Mouse (Mus musculus): ENCODE results near the gene Elmsan1. TPM values are rescaled to one million over a fixed set of nuclear protein-coding genes. Genes with fewer than 3 reads are reported as not detected.

The Elmsan1 gene
- polyA plus RNA-seq, 1 experiment from 2014 or later = 11.1 TPM

DNA sequence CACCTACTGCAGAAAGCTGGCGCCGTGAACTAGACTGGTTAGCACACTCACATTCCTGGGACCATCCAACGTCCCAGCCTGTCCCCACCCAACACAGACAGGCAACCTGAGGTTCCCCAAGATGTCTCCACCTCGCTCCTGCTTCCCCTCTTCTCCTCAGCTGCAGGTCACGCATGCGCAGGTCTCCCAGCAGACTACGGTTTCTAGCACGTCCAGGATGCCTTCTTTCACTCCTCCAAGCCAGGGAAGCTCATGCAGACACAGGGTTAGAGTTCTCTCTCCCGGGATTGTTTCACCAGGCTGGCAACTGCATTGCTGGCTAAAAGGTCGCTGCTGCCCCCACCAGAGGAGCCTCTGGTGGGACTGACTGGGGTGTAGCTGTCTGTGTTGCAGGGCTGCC, 19.8 kb downstream of the Elmsan1 start:
- no peak overlapping the region for H3K27ac ChIP-seq (ENCODE audit: low read length)

DNA sequence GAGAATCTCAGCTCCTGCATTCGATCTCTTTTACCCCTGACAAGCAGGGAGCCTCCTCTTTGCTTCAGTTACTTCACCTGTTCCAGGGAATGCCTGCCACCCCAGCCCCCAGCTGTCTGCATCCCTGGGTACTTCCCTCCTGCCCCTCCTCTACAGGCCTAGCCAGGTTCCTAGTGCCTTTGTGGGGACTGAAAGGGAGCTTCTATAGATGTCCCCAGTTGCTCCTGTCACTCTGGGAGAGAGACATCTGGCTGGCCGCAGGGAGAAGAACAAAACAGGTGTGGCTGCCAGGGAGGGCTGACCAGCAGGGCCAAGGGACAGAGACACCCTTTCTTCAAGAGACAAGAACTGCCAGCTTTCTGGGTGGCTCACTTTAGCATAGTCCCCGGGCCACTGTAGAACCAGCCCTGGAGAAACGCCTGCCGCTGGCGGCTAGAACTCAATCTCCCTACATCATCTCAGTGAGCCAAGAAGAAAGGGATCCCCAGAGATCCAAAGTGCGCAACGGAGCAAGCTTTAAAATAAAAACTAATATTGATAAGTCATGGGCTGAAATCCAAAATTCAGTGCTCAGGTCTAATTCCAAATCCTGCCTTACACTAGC, 20.5 kb downstream of the Elmsan1 start:
- Histone ChIP-seq H3K4me3 (ENCODE audit: low read length) (no peak overlapping the region), H3K4me2 (ENCODE audit: low read depth, low read length) (no peak overlapping the region), H3K27me3 (ENCODE audit: control insufficient read depth, insufficient read depth, low read depth, low read length) (no peaks in the 10 kb centered on the region), H3K9me3 (ENCODE audit: control insufficient read depth, low read length) (no peaks in the 10 kb centered on the region), H3K27ac (ENCODE audit: low read length) (no peak overlapping the region), H3K9ac (ENCODE audit: low read length) (no peak overlapping the region), H3K4me1 (replicated peaks; ENCODE audit: control insufficient read depth, insufficient read depth, low read length) (peaks cover 34% of the 10 kb centered on the region), H3K36me3 (ENCODE audit: control insufficient read depth, insufficient read depth, low read length) (no peaks in the 10 kb centered on the region)
- no peak for ATAC-seq (ENCODE audit: low read depth)
- 59% methylated on average over 8 of the region's 8 CpGs for WGBS

More for the DNA sequence above, 19.8 kb downstream of the Elmsan1 start:
- H3K36me3 ChIP-seq (ENCODE audit: control insufficient read depth, insufficient read depth, low read length) = no peaks in the 10 kb centered on the region
- no peak overlapping the region for H3K4me3 ChIP-seq (ENCODE audit: low read length)
- H3K27me3 ChIP-seq (ENCODE audit: control insufficient read depth, insufficient read depth, low read depth, low read length) = no peaks in the 10 kb centered on the region
- ATAC-seq (ENCODE audit: low read depth) = no peak
- H3K4me1 ChIP-seq (replicated peaks; ENCODE audit: control insufficient read depth, insufficient read depth, low read length) = peaks cover 41% of the 10 kb centered on the region
- H3K9ac ChIP-seq (ENCODE audit: low read length) = no peak overlapping the region
- WGBS = 63% methylated on average over 10 of the region's 10 CpGs
- no peak overlapping the region for H3K4me2 ChIP-seq (ENCODE audit: low read depth, low read length)
- no peaks in the 10 kb centered on the region for H3K9me3 ChIP-seq (ENCODE audit: control insufficient read depth, low read length)

GRCm38 (mm10) chr12:84195195-84195594, 23.5 kb downstream of the Elmsan1 start:
- Histone ChIP-seq H3K36me3 (ENCODE audit: control insufficient read depth, insufficient read depth, low read length) (no peaks in the 10 kb centered on the region), H3K4me1 (replicated peaks; ENCODE audit: control insufficient read depth, insufficient read depth, low read length) (peaks cover 39% of the 10 kb centered on the region), H3K4me3 (ENCODE audit: low read length) (no peak overlapping the region), H3K4me2 (ENCODE audit: low read depth, low read length) (no peak overlapping the region), H3K27ac (ENCODE audit: low read length) (no peak overlapping the region), H3K27me3 (ENCODE audit: control insufficient read depth, insufficient read depth, low read depth, low read length) (no peaks in the 10 kb centered on the region), H3K9me3 (ENCODE audit: control insufficient read depth, low read length) (no peaks in the 10 kb centered on the region), H3K9ac (ENCODE audit: low read length) (no peak overlapping the region)
- ATAC-seq (ENCODE audit: low read depth) = no peak
- 43% methylated on average over 6 of the region's 6 CpGs for WGBS

GRCm38 (mm10) chr12:84194400-84195109, 24.1 kb downstream of the Elmsan1 start:
- ATAC-seq (ENCODE audit: low read depth) = no peak
- Histone ChIP-seq H3K36me3 (ENCODE audit: control insufficient read depth, insufficient read depth, low read length) (no peaks in the 10 kb centered on the region), H3K27ac (ENCODE audit: low read length) (peak overlapping the region; percentile 99), H3K4me3 (ENCODE audit: low read length) (peak overlapping the region; percentile 77), H3K9ac (ENCODE audit: low read length) (peak overlapping the region; percentile 40), H3K4me2 (ENCODE audit: low read depth, low read length) (peak overlapping the region; percentile 92), H3K27me3 (ENCODE audit: control insufficient read depth, insufficient read depth, low read depth, low read length) (no peaks in the 10 kb centered on the region), H3K9me3 (ENCODE audit: control insufficient read depth, low read length) (no peaks in the 10 kb centered on the region), H3K4me1 (replicated peaks; ENCODE audit: control insufficient read depth, insufficient read depth, low read length) (peaks cover 45% of the 10 kb centered on the region)
- under 1% methylated on average over 13 of the region's 13 CpGs for WGBS

DNA sequence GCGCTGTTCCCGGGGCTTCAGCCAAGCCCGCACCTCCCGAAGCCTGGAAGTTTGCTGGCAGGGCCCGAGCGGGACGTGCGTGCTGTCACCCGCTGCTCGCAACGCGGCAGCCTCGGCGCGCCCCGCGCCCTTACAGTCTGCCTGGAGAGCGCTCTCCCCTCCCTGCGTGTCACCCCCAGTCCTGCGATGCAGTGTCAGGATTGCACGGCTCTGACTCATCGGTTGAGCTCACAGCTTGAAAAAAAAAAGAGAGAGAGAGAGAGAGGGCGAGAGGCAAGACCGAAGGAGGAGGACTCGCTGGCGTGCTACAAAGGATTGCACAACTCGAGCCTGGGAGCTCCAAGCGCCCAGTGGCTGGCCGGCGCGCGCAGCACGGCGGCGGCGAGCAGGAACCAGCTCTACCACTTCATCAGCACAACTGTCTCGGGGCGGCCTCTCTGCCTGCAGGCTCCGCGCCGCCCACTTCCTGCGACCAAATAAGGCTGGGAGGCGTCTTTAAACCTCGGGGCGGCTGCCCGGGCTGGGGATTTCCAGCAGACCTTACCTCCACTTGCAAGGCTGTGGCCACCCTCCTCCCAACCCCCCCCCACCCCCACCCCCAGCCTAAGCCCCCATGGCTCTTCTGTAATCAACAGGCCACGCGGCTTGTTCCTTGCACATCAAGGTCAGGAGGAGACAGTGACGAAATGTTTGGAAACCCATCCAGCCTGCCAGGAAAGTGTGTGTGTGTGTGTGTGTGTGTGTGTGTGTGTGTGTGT, 24.9 kb downstream of the Elmsan1 start:
- WGBS = under 1% methylated on average over 48 of the region's 49 CpGs
- H3K27ac ChIP-seq (ENCODE audit: low read length) = peak overlapping the region; percentile 99
- no peaks in the 10 kb centered on the region for H3K36me3 ChIP-seq (ENCODE audit: control insufficient read depth, insufficient read depth, low read length)
- H3K9me3 ChIP-seq (ENCODE audit: control insufficient read depth, low read length) = no peaks in the 10 kb centered on the region
- H3K4me2 ChIP-seq (ENCODE audit: low read depth, low read length) = peak overlapping the region; percentile 92
- H3K4me1 ChIP-seq (replicated peaks; ENCODE audit: control insufficient read depth, insufficient read depth, low read length) = peaks cover 53% of the 10 kb centered on the region
- peak overlapping the region; percentile 97 for H3K9ac ChIP-seq (ENCODE audit: low read length)
- peak; percentile 94 for ATAC-seq (ENCODE audit: low read depth)
- no peaks in the 10 kb centered on the region for H3K27me3 ChIP-seq (ENCODE audit: control insufficient read depth, insufficient read depth, low read depth, low read length)
- peak overlapping the region; percentile 77 for H3K4me3 ChIP-seq (ENCODE audit: low read length)

DNA sequence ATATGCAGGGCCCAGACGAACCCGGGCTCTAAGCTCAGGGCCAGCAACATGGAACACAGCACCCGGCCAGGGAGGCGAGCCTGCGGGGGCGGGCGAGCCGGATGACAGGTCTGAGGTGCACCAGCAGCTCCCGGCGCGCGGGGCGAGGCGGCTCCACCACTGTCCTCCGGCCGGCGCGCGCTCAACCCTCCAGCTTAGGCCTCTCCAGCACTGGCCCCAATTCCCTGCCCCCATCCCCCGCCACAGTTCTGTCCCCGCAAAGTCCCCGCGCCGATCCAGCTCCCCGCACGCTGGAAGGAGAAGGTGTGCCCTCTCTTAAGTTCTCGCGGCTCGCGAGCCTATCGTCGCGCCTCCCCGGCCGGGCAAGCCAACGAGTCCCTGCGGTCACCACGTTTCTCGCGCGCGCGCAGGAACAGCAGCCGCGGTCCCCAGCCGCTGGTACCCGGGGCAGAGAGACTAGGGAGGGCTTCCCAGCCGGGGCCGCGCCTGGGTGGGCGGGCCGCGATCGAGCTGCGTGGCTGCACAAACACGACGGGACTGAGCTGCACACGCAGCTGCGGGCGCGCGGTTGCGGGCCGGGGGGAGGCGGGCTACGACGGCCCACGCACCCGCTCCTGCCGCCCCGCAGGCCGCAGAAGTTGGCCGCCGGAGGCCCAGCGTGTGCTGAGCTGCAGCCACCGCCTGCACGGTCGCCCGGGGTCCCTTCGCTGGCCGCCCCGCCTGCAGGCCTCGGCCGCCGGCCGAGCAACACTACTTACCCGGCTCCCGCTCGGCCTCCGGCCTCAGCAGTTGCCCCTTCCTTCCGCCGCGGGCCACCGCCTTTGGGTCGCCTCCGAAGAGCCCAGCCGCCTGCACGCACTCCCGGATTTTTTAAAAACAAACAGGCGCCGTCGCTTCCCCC, 25.7 kb downstream of the Elmsan1 start:
- H3K36me3 ChIP-seq (ENCODE audit: control insufficient read depth, insufficient read depth, low read length) = no peaks in the 10 kb centered on the region
- H3K27me3 ChIP-seq (ENCODE audit: control insufficient read depth, insufficient read depth, low read depth, low read length) = no peaks in the 10 kb centered on the region
- ATAC-seq (ENCODE audit: low read depth) = peak; percentile 13
- peak overlapping the region; percentile 99 for H3K27ac ChIP-seq (ENCODE audit: low read length)
- peak overlapping the region; percentile 92 for H3K4me2 ChIP-seq (ENCODE audit: low read depth, low read length)
- peak overlapping the region; percentile 97 for H3K9ac ChIP-seq (ENCODE audit: low read length)
- H3K4me3 ChIP-seq (ENCODE audit: low read length) = peak overlapping the region; percentile 77
- H3K4me1 ChIP-seq (replicated peaks; ENCODE audit: control insufficient read depth, insufficient read depth, low read length) = peaks cover 61% of the 10 kb centered on the region
- under 1% methylated on average over 78 of the region's 102 CpGs for WGBS
- H3K9me3 ChIP-seq (ENCODE audit: control insufficient read depth, low read length) = no peaks in the 10 kb centered on the region

DNA sequence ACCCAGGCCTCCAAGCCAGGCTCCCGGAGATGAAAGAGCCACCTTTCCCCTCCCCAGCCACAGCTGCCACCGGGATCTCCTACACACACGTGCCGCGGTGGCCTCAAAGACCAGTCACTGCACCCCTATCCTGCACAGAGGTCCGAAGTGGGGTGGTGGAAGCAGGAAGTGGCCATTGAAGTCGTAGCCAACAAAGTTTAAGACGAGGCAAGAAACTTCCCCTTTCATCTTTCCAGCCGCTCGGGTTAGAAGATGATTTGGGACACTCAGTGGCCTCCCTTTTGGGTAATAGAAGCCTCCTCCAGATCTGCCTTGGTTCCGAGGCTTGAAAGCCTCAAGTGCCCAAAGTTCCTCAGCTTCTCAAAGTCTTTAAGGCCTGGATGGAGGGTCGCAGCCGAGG, 26.4 kb downstream of the Elmsan1 start:
- Histone ChIP-seq H3K4me2 (ENCODE audit: low read depth, low read length) (peak overlapping the region; percentile 92), H3K9me3 (ENCODE audit: control insufficient read depth, low read length) (no peaks in the 10 kb centered on the region), H3K27ac (ENCODE audit: low read length) (peak overlapping the region; percentile 99), H3K9ac (ENCODE audit: low read length) (peak overlapping the region; percentile 97), H3K27me3 (ENCODE audit: control insufficient read depth, insufficient read depth, low read depth, low read length) (no peaks in the 10 kb centered on the region), H3K4me3 (ENCODE audit: low read length) (peak overlapping the region; percentile 77), H3K4me1 (replicated peaks; ENCODE audit: control insufficient read depth, insufficient read depth, low read length) (peaks cover 68% of the 10 kb centered on the region), H3K36me3 (ENCODE audit: control insufficient read depth, insufficient read depth, low read length) (no peaks in the 10 kb centered on the region)
- WGBS = 1% methylated on average over 13 of the region's 13 CpGs
- no peak for ATAC-seq (ENCODE audit: low read depth)

GRCm38 (mm10) chr12:84191770-84192169, 26.9 kb downstream of the Elmsan1 start:
- Histone ChIP-seq H3K4me2 (ENCODE audit: low read depth, low read length) (peak overlapping the region; percentile 92), H3K27ac (ENCODE audit: low read length) (no peak overlapping the region), H3K27me3 (ENCODE audit: control insufficient read depth, insufficient read depth, low read depth, low read length) (no peaks in the 10 kb centered on the region), H3K9ac (ENCODE audit: low read length) (peak overlapping the region; percentile 97), H3K4me3 (ENCODE audit: low read length) (peak overlapping the region; percentile 77), H3K9me3 (ENCODE audit: control insufficient read depth, low read length) (no peaks in the 10 kb centered on the region), H3K36me3 (ENCODE audit: control insufficient read depth, insufficient read depth, low read length) (no peaks in the 10 kb centered on the region), H3K4me1 (replicated peaks; ENCODE audit: control insufficient read depth, insufficient read depth, low read length) (peaks cover 73% of the 10 kb centered on the region)
- ATAC-seq (ENCODE audit: low read depth) = no peak
- 19% methylated on average over 5 of the region's 5 CpGs for WGBS

All from lung, embryonic 16.5 days (tissue).